Mouse (Mus musculus) forebrain, postnatal 0 days (tissue): ENCODE measurements around the gene Pex26. TPM values are rescaled to one million over a fixed set of nuclear protein-coding genes. Genes with fewer than 3 reads are reported as not detected.

Source experiments
- ATAC-seq: fragments of 200-750 bp; cut with Nextera tagmentation; 2 replicates; pipeline ENCODE4 v1.8.0; 2017; ENCODE audit warnings: mild to moderate bottlenecking, moderate library complexity
- DNase-seq: peaks from one replicate; pipeline ENCODE4 v3.0.0-alpha.2; 2015
- H3K27ac ChIP-seq: fragments of 300-500 bp; sonication (generic); 2 replicates; pipeline ENCODE4 v1.5.1; 2014; ENCODE audit warnings: low read depth, mild to moderate bottlenecking, antibody characterized with exemption, low read length, moderate library complexity, mixed read lengths
- H3K27me3 ChIP-seq: fragments of 300-500 bp; sonication (generic); 2 replicates; pipeline ENCODE4 v1.6.1; 2014; ENCODE audit warnings: mild to moderate bottlenecking, low read length, mixed read lengths; ENCODE audit not compliant: insufficient read depth
- H3K36me3 ChIP-seq: fragments of 300-500 bp; sonication (generic); 2 replicates; pipeline ENCODE4 v1.6.1; 2014; ENCODE audit warnings: mild to moderate bottlenecking, moderate library complexity; ENCODE audit not compliant: insufficient read depth
- H3K4me1 ChIP-seq: fragments of 300-500 bp; sonication (generic); 2 replicates; pipeline ENCODE4 v1.6.1; 2014; ENCODE audit warnings: antibody characterized with exemption; ENCODE audit not compliant: insufficient read depth
- H3K4me2 ChIP-seq: fragments of 300-500 bp; sonication (generic); 2 replicates; pipeline ENCODE4 v1.6.1; 2014; ENCODE audit warnings: low read depth, mild to moderate bottlenecking, moderate library complexity
- H3K4me3 ChIP-seq: fragments of 300-500 bp; sonication (generic); 2 replicates; pipeline ENCODE4 v1.5.1; 2014; ENCODE audit warnings: low read depth, low read length, mixed read lengths
- H3K9ac ChIP-seq: fragments of 300-500 bp; sonication (generic); 2 replicates; pipeline ENCODE4 v1.6.1; 2014; ENCODE audit warnings: mild to moderate bottlenecking
- H3K9me3 ChIP-seq: fragments of 300-500 bp; sonication (generic); 2 replicates; pipeline ENCODE4 v1.6.1; 2016; ENCODE audit warnings: low read length
- CTCF ChIP-seq: sonication (generic); IDR thresholded peaks from 2 replicates; pipeline ENCODE4 v1.5.1; 2016; ENCODE audit warnings: antibody characterized with exemption, control low read depth, low read depth
- WGBS: fragments of 180-500 bp; shearing (Covaris S2); extraction: QIAGEN DNeasy Blood & Tissue Kit; methylation state at CpG from one replicate; pipeline ENCODE4 v1.1.7; 2014; 5-methylcytosine and 5-hydroxymethylcytosine counted together
- polyA plus RNA-seq: library from polyadenylated mRNA; unstranded; fragments of >200 nt; fragmentation: Nextera tagmentation; extraction: Ambion mirVana; gene quantifications from 2 replicates; pipeline ENCODE4 v1.2.1, GENCODE M21; 2015
- total RNA-seq: library from RNA; depleted of rRNA; stranded (reverse); fragments of >200 nt; gene quantifications from 2 replicates; pipeline ENCODE4 v1.2.3, GENCODE M21; 2014

Pex26 gene
- total and polyA plus RNA-seq, 2 experiments from 2014 or later: 12.3 to 31.0 TPM

GRCm38 (mm10) chr6:121223001-121223400 is 39.5 kb downstream of the Pex26 start:
- H3K4me3 ChIP-seq: no peak overlapping the region
- H3K9me3 ChIP-seq: no peaks in the 10 kb centered on the region
- H3K27me3 ChIP-seq: no peaks in the 10 kb centered on the region
- no peaks in the 10 kb centered on the region for H3K4me1 ChIP-seq
- DNase-seq (no peak), ATAC-seq (no peak)
- H3K27ac ChIP-seq: no peak overlapping the region
- no peak overlapping the region for H3K4me2 ChIP-seq
- H3K36me3 ChIP-seq: no peaks in the 10 kb centered on the region
- H3K9ac ChIP-seq: no peak overlapping the region
- TF ChIP-seq CTCF: no peak
- 94% methylated on average over 14 of the region's 14 CpGs for WGBS

DNA sequence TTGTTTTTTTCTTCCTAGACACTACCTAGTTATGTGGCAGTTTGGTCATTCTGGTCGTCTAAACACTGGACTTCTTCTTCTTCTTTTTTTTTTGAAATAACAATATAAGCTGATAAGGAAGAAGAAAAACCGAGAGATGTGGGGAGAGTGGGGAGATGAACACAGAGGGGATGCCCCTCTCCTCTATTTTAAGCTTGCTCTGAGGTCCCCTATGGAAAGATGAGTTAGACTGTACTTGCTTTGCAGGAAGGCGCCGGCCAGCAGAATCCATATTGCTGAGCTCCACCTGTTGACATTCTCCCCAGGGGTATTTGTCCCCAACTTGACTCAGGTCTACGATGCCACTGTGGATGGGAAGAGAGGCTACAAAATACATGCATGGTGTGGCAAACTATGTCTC is 40.6 kb downstream of the Pex26 start:
- DNase-seq (no peak), ATAC-seq (no peak)
- H3K4me3 ChIP-seq: no peak overlapping the region
- no peak for TF ChIP-seq CTCF
- H3K4me2 ChIP-seq: no peak overlapping the region
- no peaks in the 10 kb centered on the region for H3K36me3 ChIP-seq
- H3K9ac ChIP-seq: no peak overlapping the region
- H3K27me3 ChIP-seq: no peaks in the 10 kb centered on the region
- WGBS: 76% methylated on average over 5 of the region's 5 CpGs
- no peaks in the 10 kb centered on the region for H3K9me3 ChIP-seq
- no peaks in the 10 kb centered on the region for H3K4me1 ChIP-seq
- H3K27ac ChIP-seq: no peak overlapping the region

DNA sequence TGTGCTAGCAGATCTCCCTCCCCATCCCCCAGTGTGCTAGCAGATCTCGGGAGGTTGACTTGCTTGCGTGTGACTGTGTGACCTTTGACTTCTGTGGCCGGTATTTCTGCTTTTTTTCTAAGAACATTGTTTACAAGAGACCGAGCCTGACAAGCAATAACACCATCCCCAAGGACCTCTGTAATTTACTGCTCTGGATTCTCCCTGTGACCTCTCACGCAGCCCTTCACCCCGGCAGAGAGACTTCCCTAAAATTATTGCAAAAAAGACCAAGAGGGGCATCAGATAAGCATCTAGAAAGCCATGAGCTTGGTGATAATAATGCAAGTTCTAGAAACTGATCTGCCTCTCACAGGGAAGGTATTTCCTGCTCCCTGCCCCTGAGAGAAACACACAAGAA is 41.5 kb downstream of the Pex26 start:
- Histone ChIP-seq H3K4me3 (no peak overlapping the region), H3K36me3 (no peaks in the 10 kb centered on the region), H3K4me2 (no peak overlapping the region), H3K4me1 (no peaks in the 10 kb centered on the region), H3K27ac (no peak overlapping the region), H3K9me3 (no peaks in the 10 kb centered on the region), H3K9ac (no peak overlapping the region), H3K27me3 (no peaks in the 10 kb centered on the region)
- no peak for TF ChIP-seq CTCF
- ATAC-seq (no peak), DNase-seq (no peak)
- WGBS: 52% methylated on average over 6 of the region's 6 CpGs

DNA sequence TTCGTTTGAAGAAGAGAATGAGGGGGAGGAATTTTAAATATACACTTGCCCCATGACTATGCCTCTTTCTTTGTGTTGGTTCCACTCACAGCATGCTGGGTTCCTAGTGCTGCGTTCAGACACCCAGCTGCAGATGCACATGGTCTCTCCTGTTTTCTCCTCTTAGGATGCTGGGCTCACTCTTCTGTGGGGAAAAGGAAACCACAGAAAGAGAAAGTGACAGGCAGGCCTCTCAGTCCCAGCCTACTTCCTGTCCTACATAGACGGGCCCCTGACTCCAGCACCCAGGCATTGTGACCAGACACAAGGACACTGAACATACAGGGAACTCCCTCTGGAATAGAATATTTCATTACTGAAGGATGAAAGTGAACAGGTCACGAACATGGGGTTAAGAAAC is 42.6 kb downstream of the Pex26 start:
- H3K4me3 ChIP-seq: no peak overlapping the region
- 77% methylated on average over 4 of the region's 4 CpGs for WGBS
- H3K27me3 ChIP-seq: no peaks in the 10 kb centered on the region
- DNase-seq (no peak), ATAC-seq (no peak)
- H3K9ac ChIP-seq: no peak overlapping the region
- TF ChIP-seq CTCF: no peak
- H3K36me3 ChIP-seq: no peaks in the 10 kb centered on the region
- H3K9me3 ChIP-seq: no peaks in the 10 kb centered on the region
- no peak overlapping the region for H3K4me2 ChIP-seq
- H3K27ac ChIP-seq: no peak overlapping the region
- H3K4me1 ChIP-seq: no peaks in the 10 kb centered on the region

DNA sequence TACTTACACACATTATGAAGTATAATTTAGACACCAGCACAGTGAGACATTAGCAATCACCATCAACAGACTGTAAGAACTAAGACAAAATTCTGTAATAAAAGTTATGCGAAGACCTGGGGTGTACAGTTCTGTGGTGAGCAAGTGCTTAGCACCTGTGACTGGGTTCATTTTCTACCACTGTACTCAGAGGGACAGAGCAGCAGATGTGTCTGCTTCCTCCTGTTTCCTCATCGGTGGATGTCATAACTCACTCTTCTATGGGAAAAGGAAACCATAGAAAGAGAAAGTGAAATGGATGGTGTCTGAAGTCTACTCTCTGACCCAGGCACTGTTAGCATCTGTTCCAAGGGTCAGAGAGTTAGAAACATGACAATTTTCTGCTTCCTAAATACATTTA is 43.3 kb downstream of the Pex26 start:
- no peaks in the 10 kb centered on the region for H3K9me3 ChIP-seq
- ATAC-seq: no peak
- H3K36me3 ChIP-seq: no peaks in the 10 kb centered on the region
- no peak for DNase-seq
- no peak overlapping the region for H3K9ac ChIP-seq
- H3K27ac ChIP-seq: no peak overlapping the region
- no peak overlapping the region for H3K4me2 ChIP-seq
- no peaks in the 10 kb centered on the region for H3K27me3 ChIP-seq
- no peak for TF ChIP-seq CTCF
- H3K4me1 ChIP-seq: no peaks in the 10 kb centered on the region
- no peak overlapping the region for H3K4me3 ChIP-seq
- 98% methylated on average over 2 of the region's 2 CpGs for WGBS

DNA sequence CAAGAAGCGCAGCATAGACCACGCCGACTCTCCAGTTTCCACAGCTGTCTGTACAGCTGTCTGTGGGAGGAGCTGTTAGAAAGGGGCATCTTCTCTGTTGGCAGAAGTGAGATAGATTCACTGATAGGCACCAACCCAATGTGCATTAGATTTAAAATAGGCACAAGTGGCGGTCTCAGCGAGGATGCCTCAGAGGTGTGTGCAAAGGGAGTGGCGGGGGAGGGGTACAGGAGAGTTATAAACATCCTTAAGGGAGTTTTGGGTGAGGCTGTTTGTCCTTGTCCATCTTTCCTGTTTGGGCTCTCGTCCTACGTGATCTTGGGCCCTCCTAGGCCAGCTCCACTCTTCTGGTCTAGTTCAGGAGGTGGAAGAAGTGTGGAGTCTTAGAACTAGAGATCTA is 45.0 kb downstream of the Pex26 start:
- Histone ChIP-seq H3K4me3 (no peak overlapping the region), H3K27ac (no peak overlapping the region), H3K36me3 (no peaks in the 10 kb centered on the region), H3K27me3 (no peaks in the 10 kb centered on the region), H3K4me2 (no peak overlapping the region), H3K9ac (no peak overlapping the region), H3K9me3 (no peaks in the 10 kb centered on the region), H3K4me1 (no peaks in the 10 kb centered on the region)
- WGBS: 82% methylated on average over 8 of the region's 8 CpGs
- TF ChIP-seq CTCF: no peak
- DNase-seq (no peak), ATAC-seq (no peak)

DNA sequence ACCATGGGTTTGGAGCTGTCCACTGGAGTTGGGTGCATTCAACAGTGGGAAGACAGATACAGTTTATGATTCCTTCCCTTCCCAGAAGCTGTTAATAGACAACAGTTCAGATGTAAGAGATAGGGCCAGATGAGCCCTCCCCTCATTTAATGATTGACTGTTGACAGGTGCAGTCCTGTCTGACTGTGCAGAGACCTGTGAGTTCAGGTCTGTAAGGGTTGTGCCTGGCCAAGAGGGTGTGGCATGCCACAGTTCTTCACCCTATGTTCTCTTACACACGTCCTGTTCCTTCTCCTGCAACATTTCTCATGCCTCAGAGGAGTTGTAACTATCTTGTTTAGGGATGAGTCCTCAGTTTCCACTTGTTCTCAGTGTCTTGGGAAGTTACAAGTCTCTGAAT is 49.2 kb downstream of the Pex26 start:
- no peak overlapping the region for H3K4me3 ChIP-seq
- no peak for ATAC-seq
- WGBS: 64% methylated on average over 1 of the region's 1 CpGs
- H3K4me2 ChIP-seq: no peak overlapping the region
- H3K4me1 ChIP-seq: no peaks in the 10 kb centered on the region
- H3K9ac ChIP-seq: no peak overlapping the region
- H3K36me3 ChIP-seq: no peaks in the 10 kb centered on the region
- H3K9me3 ChIP-seq: no peaks in the 10 kb centered on the region
- H3K27ac ChIP-seq: no peak overlapping the region
- TF ChIP-seq CTCF: no peak
- DNase-seq: no peak
- no peaks in the 10 kb centered on the region for H3K27me3 ChIP-seq

DNA sequence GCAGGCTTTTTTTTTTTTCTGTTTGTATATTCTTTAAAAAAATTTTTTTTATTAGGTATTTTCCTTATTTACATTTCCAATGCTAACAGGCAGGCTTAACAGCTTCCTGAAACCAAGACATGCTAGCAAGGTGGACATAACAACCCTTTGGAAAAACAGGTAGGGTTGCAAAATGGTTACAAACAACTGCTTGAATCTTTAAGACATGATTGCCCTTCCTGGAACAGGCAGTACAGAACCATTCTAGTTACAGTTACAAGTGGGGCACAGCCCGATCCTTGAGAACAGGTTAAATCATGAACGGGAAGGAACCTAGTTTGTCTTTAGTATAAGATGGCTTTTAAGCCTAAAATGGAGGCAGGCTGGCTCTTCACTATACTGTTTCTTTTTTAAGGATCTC is 52.9 kb downstream of the Pex26 start:
- no peak overlapping the region for H3K9ac ChIP-seq
- no peak overlapping the region for H3K27ac ChIP-seq
- H3K27me3 ChIP-seq: no peaks in the 10 kb centered on the region
- H3K9me3 ChIP-seq: no peaks in the 10 kb centered on the region
- no peak for TF ChIP-seq CTCF
- H3K4me3 ChIP-seq: no peak overlapping the region
- H3K4me1 ChIP-seq: no peaks in the 10 kb centered on the region
- no peaks in the 10 kb centered on the region for H3K36me3 ChIP-seq
- WGBS: 90% methylated on average over 2 of the region's 2 CpGs
- ATAC-seq (no peak), DNase-seq (no peak)
- H3K4me2 ChIP-seq: no peak overlapping the region
